Mouse (Mus musculus) adrenal gland, adult 2 months (tissue): ENCODE measurements around the gene Mief2. TPM values are rescaled to one million over a fixed set of nuclear protein-coding genes. Genes with fewer than 3 reads are reported as not detected.

Source experiments
- DNase-seq: peaks from one replicate; pipeline ENCODE4 v3.0.0; 2021
- long read RNA-seq: library from polyadenylated mRNA; stranded (forward); transcript quantifications from one replicate; pipeline ENCODE4 v2.0.0, GENCODE M21; 2021
- polyA plus RNA-seq: library from polyadenylated mRNA; depleted of rRNA; stranded (reverse); fragments of >200 nt; gene quantifications from 2 replicates; pipeline ENCODE4 v1.2.3, GENCODE M21; 2012; rRNA removed
- total RNA-seq, 2 experiments: library from RNA; stranded (reverse); gene quantifications; 2 replicates each; pipeline ENCODE4 v1.2.3; 2021

Mief2 gene
- total RNA-seq (10 to 100 TPM; 26.0 to 41.6 TPM), polyA plus RNA-seq (47.2 and 50.1 TPM in 2 replicates)
- long read RNA-seq, transcript Mief2-201 (4 exons, 2,522 nt): major isoform, 44 of 60 reads
- long read RNA-seq, partial matches to known transcripts: 12 of 60 reads
- long read RNA-seq, other reads (novel, unspliced or antisense): 1 of 60 reads

- DNase-seq: peak; percentile 96
These were observed at the start of gene Mief2 for GRCm38 (mm10) chr11:60728260-60728761. Gene Mief2 (plus strand): TSS chr11:60728398.

- no peak for DNase-seq
These were observed 32.0 kb upstream of the Mief2 start for GRCm38 (mm10) chr11:60696165-60696564.

DNA sequence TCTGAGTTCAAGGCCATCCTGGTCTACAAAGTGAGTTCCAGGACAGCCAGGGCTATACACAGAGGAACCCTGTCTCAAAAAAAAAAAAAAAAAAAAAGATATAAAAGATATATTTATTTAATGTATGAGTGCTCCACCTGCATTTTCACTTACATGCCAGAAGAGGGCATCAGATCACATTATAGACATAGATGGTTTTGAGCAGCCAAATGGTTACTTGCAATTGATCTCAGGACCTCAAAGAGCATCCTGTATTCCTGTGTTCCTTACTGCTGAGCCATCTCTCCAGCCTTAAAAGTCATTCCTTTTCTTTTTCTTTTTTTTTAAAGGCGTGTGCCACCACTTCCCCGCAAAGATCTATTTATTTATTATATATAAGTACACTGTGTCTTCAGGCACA is 30.6 kb upstream of the Mief2 start:
- DNase-seq: no peak

DNA sequence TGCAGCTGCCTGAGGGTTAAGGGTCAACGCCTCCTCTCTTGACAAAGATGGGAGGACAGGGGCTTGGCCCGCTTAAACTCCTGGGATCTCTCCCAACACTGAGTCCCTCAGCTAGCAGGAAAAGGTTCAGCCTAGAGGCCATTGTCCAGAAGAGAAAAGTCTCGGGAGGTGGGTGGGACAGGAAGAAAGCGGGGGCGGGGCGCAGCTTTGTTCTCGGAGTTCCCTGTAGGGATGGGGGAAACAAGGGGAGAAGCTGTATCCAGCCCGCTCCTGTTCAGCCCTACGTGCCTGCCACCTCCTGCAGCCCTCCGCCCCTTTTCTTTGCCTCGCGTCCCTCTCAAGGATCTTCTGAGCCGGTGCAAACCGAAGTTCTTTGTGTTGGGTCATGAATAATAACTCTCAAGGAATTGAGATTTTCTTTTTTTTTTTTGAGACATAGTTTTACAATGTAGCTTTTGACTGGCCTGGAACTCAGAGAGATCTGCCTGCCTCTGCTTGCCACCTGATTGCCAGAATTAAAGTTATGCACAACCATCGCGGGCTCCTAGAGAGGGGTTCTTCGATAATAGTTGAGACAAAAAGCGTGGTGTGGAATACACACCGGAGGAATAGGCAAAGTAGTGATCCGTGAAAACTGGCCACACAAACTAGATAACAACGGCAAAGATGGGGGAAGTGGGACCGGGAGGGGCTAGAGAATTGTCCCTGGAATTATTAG is 29.2 kb upstream of the Mief2 start:
- DNase-seq: peak; percentile 80

DNA sequence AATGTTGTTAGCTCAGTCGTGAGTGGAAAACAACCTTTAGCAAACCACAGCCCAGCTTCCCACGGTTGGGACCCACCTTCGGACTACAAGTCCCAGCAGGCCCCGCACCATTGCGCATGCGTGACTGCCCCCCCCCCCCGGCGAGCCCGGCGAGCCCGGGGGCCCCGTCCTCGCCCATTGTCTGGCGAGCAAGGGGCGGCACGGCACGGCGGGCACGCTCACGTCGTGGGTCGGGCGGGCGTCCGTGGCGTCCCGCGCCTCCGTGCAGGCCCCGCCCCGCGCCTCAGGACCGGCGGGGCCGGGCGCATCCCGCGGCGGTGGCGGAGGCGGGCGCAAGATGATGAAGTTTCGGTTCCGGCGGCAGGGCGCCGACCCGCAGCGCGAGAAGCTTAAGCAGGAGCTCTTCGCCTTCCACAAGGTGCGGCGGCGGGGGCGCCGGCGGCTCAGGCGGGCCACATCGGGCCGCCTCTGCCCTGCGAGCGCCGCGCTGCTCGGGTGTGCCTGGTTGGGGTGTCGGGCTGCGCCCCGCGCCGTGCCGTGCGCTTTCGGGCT is 28.6 kb upstream of the Mief2 start, which contains the start of gene Llgl1:
TSS of gene Llgl1 (plus strand) at position 200 of the 552 bp plus-strand sequence.
- DNase-seq: peak; percentile 92

DNA sequence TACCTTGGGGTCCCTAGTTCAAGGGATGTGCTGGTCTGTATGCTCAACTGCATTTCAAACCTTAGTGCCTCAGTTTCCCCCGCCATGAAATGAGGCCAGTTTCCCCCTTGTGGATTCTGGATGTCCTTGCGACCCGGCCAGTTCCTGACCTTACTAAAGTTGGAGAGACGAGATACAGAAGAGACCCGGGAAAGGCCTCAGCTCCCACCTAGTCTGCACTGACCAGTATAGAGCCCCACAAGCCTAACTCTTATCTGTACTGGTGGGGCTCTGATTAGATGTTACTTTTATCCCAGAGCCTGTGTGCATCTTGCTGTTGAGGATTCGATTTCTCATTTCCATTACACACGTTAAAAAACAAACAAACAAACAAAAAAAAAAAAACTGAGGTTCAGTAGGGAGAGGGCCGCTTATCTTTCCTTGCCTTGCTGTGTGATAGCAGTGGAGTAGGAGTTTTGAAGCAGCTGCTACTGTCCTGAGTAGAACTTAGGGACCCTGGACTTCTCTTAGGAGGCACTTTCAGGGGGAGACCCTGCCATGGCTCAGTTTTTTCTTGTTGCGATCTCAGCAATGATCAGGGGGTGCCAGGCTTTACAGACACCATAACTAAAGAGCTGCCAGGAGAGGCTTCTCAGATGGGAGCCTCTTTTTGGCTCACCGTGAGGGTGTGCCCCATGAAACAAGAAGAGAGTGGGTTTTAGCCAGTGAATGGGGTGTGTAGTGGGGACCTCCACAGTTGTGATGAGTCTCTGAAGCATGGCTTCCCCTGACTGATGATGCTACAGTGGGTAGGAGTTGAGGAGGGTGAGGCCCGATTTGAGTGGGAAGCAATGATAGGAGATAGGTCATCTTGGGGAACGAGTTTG is 27.6 kb upstream of the Mief2 start:
- DNase-seq: peak; percentile 1

DNA sequence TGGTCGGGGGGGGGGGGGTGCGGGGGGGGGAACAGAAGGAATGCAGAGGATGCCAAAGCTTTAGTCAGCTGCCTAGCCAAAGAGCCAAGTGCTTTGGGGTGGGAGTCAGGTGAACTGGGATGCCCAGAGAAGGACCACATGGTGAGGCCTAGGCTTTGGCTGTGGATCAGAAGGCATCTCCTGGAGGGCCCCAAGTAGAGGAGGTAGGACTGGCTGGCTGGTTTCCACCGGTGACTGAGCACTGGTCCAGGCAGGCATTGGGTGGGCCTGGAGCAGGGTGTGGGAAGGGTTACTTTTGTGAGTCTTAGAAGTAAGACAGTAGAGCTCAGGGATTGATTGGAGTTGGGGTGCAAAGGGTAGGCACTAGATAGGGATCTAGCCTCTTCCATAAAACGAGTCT is 26.6 kb upstream of the Mief2 start:
- DNase-seq: peak; percentile 2

- peak; percentile 79 for DNase-seq
These were observed 25.1 kb upstream of the Mief2 start for GRCm38 (mm10) chr11:60703131-60703530.

DNA sequence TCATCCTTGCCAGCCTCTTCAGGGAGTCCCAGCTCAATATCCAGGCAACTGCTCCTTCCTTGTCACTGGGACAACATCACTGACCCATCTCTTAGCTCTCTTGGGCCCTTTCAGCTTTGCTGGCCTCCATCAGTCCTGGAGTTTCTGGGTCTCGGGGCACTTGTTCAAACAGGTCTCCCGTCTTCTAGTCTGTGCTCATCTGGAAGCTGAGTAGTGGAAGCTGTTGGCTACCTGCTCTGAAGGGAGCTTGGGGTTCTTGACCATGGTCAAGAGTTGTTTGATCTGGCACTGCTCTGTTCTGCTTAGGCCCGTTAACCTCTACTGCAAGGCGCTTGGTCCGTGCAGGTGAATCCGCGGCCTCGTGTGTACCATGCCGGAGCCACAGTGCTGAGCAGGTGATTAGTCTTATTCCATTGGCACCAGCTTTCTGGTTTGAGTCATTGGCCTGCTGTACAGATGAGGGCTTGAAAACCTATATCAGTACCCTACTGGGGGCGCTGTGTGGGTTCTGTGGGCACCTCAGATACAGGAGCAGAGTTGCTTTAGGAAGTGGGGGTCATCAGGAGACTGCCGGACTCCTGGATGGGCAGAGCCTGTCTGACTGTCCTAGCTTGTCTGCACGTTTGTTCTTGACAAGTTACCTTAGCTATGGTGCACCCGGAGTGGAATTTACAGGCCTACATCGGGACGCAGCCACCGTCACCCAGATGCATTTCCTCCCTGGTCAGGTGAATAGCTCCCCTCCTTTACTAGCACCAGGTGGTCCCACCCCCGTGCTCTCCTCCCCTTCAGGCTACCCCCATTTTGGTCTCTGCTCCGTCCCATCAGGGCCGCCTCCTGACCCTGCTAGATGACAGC is 23.9 kb upstream of the Mief2 start:
- peak; percentile 2 for DNase-seq

DNA sequence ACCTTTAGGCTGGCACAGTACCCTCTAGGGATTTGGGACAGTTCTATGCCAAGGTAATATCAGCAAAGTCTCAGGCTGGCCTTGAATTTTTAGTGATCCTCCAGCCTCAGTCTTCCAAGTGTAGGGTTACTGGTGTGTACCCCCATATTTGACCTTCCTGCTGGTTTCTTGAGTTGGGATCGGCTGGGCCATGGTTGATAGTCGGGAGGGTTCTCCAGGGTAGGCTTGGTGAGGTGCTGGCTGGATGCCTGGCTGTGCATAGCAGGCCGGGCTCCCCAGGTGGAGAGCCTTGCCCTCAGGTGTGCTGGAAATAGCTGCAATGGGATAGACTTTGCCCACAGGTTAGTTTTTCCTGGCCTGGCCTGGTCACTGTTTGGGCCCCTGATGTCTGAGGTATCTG is 22.9 kb upstream of the Mief2 start:
- peak; percentile 2 for DNase-seq

DNA sequence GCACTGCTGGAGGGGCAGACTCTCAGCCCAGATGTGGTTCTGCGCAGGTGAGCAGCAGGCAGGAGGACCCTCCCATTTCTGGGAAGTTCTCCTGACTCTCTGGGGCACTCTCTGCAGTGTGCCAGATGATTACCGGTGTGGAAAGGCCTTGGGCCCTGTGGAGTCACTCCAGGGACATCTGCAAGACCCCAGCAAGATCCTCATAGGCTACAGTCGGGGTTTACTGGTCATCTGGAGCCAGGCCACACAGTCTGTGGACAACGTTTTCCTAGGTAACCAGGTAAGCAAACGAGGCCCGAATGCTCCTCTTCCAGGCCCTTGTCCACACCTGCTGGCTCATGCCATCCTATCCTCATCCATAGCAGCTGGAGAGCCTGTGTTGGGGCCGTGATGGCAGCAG is 22.1 kb upstream of the Mief2 start:
- peak; percentile 2 for DNase-seq

- no peak for DNase-seq
These were observed 21.3 kb upstream of the Mief2 start for GRCm38 (mm10) chr11:60706696-60707480.

GRCm38 (mm10) chr11:60707672-60708071 is 20.5 kb upstream of the Mief2 start:
- peak; percentile 96 for DNase-seq

DNA sequence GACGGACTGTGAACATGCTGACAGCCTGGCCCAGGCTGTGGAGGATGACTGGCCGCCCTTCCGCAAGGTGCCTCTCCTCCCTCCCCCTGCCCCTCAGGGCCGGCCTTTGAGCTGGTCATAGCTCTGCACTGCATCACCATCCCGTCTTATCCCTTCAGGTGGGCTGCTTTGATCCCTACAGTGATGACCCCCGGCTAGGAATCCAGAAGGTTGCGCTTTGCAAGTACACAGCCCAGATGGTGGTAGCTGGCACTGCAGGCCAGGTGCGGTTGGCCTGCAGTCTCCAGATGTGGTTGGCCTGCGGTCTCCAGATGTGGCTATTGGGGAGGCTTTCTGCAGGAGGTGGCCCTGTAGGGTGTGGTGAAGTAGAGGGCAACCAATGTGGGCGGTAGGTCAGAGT is 19.6 kb upstream of the Mief2 start:
- DNase-seq: peak; percentile 1

DNA sequence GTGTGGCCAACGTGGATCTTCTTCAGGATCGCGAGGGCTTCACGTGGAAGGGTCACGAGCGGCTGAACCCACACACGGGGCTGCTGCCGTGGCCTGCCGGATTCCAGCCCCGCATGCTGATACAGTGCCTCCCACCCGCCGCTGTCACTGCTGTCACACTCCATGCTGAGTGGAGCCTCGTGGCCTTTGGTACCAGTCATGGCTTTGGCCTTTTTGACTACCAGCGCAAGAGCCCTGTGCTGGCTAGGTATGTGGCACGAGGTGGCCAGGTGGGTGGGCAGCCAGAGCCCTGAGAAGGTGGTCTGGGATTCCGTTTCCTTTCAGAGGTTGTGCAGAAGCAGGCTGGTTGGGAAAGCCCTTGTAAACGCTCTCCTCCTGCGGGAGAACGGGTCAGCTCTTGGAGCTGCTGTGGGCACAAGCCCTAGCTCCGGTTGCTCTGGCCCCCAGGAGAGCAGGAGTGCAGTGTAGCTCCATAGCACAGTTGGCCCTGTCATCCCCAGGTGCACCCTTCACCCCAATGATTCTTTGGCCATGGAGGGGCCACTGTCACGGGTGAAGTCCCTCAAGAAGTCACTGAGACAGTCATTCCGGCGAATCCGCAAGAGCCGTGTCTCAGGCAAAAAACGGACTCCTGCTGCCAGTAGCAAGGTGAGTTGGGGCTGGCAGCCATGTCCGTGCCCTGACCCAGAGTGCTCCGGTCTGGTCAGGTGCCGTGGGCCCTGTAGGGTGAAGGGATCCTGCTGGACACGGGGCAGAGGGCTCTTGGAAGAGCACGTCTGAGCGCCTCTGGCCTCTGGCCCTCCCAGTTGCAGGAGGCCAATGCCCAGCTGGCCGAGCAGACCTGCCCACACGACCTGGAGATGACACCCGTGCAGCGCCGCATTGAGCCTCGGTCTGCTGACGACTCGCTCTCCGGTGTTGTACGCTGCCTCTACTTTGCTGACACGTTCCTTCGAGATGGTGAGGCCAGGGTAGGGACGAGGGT is 18.4 kb upstream of the Mief2 start:
- peak; percentile 1 for DNase-seq

GRCm38 (mm10) chr11:60711218-60711617 is 17.0 kb upstream of the Mief2 start:
- DNase-seq: peak; percentile 1

- DNase-seq: no peak
These were observed 16.2 kb upstream of the Mief2 start for GRCm38 (mm10) chr11:60712040-60712439.

- no peak for DNase-seq
These were observed 15.5 kb upstream of the Mief2 start for GRCm38 (mm10) chr11:60712639-60713255.

DNA sequence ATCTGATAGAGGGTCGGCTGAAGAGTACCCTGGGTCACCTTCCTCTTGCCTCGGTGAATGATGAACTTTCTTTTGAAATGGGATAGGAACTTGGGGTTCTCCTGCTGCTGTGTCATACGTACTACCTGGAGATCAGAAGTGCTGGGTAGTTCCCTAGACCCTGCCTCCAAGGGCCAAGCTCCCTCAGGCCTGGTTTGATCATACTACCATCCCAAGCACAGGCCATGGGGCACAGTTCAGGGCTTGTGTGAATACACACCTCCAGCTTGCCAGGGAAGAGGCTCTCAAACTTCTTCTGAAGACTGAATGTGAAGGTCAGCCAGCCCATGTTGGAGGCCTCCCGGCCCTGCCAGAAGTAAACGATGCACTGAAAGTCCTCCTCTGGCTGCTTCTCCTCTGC is 12.4 kb upstream of the Mief2 start:
- DNase-seq: no peak
